Mouse (Mus musculus) kidney, adult 2 months (tissue): ENCODE measurements around the gene Tnk1.

Source experiments
- CTCF ChIP-seq: fragments of 200-500 bp; conservative IDR thresholded peaks from 2 replicates; pipeline ENCODE4 v1.5.1; 2011; ENCODE audit warnings: low read depth, mild to moderate bottlenecking, control low read depth, low read length, moderate library complexity, mixed read lengths; ENCODE audit not compliant: insufficient read depth, insufficient read length
- POLR2A ChIP-seq: fragments of 200-500 bp; IDR thresholded peaks from one replicate; pipeline ENCODE4 v1.6.1; 2011; ENCODE audit warnings: low read depth, low read length, control low read depth

- no peak for TF ChIP-seq CTCF
- TF ChIP-seq POLR2A = no peak
These were observed 21.2 kb upstream of the Tnk1 start for GRCm38 (mm10) chr11:69879711-69880110.
